Mouse (Mus musculus) gastrocnemius, postnatal 25 days (tissue): ENCODE measurements at regions not wholly inside any gene's neighbourhood (a gene's known extent, or its start where the extent isn't known, plus 50 kb on each side); places are given as distances from the start of the nearest gene placed in this dataset.
"Not testable (repeated sequence)": the region's sequence is repeated elsewhere in the genome, so short reads cannot be mapped to it uniquely, and the experiment has no call there.

Source experiments
- DNase-seq: peaks from one replicate; pipeline ENCODE4 v3.0.0; 2022

- no peak for DNase-seq
Measured at GRCm38 (mm10) chr12:8447612-8448011, 52.2 kb downstream of the Rhob start.

DNA sequence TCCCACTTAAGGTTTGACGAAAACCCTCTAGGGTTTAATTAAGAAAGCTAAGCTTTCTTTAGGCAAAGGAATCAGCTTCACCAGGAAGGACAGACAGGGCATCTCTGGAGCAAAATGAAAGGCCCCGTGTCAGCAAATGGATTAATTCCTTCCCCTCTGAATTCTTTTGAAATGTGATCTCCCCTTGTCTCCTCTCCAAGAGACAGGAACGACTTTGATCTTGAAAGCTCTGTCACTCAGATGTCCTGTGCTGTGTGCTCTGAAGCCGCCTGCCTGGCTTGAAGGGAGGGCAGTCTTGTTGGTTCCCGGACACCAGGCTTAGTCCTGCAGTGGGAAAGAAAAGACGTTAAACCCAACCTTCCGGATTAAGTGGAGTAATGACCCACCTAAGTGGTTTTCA, 52.8 kb downstream of the Rhob start:
- no peak for DNase-seq

GRCm38 (mm10) chr12:8444975-8445853, 54.6 kb downstream of the Rhob start:
- DNase-seq = peak; percentile 91

DNA sequence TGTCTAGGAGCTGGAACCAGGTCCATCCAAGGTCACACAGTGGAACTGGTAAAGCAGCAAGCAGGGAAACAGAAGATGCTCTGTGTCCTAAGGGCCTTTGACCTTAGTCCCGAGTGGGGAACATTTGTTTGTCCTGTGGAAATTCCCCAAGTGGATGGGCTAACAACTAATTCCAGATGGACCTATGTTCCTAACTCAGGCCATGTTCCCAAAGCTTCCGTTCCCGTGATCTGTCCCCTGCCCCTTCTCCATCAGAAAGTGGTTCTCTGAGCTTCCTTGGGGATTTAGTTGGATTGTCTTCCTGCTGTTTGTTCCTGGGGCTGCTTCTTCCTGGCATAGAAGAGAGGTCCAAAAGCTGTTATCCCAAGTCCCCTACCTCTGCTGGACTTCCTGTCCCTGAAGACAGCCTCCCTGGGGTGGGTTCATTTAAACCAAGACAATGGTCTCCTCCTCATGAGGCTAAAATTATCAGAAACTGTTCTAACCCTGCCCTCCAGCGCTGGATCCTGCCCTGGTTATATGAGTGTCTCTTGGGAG, 55.8 kb downstream of the Rhob start:
- DNase-seq = peak; percentile 67

DNA sequence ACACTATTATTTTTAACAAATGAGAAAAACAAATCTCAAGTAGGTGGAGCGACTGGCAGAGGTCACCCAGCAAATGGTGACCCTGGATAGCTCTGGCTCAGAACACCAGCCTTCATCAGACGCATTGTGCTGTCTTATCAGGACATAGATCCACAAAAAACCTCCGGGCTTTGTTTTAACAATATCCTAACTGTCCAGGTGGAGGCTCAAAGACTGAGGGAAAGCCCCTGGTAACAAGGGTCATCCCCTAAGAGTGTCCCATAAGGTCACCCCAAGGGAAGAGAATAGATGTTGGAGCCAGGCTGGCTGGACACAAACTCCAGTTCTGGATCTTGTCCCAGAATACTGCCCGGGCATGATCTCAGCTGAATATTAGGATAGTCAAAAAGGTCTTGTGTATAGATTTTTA, 56.6 kb downstream of the Rhob start:
- DNase-seq = peak; percentile 36

GRCm38 (mm10) chr12:8441275-8441674, 58.5 kb downstream of the Rhob start:
- no peak for DNase-seq

DNA sequence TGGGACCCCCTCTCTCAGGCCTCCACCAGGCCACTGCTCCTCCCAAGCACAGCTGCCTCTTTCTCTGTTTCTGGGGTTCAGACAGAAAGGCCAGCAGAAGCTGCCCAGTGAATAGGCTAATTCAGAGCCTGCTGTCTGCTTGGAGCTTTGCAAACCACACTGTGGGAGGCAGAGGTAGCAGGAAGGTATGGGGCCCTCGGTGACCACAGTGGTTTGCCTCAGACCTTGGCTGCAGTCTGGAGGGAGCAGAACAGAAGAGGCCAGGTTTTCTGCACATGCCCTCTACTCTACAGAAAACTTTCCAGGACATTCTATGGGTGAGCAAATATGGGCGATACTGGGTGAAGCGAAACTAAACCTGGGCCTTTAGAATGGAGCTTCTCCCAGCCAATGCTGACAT, 59.4 kb downstream of the Rhob start:
- DNase-seq = no peak

DNA sequence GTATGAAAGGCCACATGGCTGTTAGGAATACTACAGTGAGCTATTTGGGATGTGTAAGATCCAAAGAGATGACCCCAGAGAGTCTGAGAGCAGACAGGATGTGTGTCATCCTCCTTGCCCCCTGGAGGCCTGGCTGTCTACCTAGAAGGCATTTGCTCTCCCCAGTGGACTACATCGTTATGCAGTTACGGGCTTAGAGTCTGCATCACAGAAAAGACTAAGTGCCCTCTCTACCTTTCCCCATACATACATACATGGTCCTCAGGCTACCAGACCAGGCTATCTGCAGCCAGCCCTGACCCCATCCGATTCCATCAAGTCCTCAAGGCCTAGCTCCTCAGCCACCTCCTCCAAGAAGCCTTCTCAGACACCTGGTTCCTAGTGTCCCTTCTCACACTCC, 59.9 kb downstream of the Rhob start:
- DNase-seq = no peak

- no peak for DNase-seq
Measured at GRCm38 (mm10) chr12:8439486-8439885, 60.3 kb downstream of the Rhob start.

- DNase-seq = no peak
Measured at GRCm38 (mm10) chr12:8438638-8439037, 61.2 kb downstream of the Rhob start.

GRCm38 (mm10) chr12:8436976-8437580, 62.7 kb downstream of the Rhob start:
- no peak for DNase-seq

- peak; percentile 48 for DNase-seq
Measured at GRCm38 (mm10) chr12:8436553-8436952, 63.3 kb downstream of the Rhob start.

- DNase-seq = not testable (repeated sequence)
Measured at GRCm38 (mm10) chr12:8435651-8436348, 64.0 kb downstream of the Rhob start.

GRCm38 (mm10) chr12:8428228-8428990, 71.4 kb downstream of the Rhob start:
- peak; percentile 62 for DNase-seq

DNA sequence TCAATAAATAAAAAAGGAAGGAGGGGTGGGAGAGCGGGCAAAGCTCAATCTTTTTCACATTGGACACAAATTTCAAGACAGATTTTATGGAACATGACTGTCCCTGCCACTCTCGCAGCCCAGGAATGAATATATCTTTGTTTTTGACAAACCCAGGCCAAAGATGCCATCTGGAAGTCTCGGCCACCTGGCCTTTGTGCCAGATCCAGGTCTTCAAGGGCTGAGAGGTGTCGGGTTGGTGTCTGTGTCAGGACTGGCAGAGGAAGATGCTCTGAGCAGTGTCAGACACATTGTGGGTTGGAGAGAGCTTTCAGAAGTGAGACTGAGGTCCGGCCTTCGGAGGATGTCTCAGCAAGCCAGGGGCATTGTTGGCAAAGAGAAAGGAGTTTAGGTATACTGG, 75.3 kb downstream of the Rhob start:
- no peak for DNase-seq

- DNase-seq = no peak
Measured at GRCm38 (mm10) chr12:8422676-8423075, 77.1 kb downstream of the Rhob start.

DNA sequence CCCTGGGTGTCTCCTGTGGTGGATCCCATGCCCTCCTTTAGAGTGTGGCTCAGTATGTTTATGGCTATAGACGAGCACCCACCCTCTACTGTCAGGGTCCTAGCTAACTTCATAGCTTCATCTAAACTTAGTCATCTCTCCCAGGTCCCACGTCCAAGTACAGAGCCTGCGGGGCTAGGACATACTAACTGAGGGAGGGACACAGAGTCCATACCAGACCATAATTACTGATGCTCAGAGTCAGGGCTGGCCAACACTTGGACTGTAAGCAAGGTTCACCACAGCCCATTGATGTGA, 78.6 kb downstream of the Rhob start:
- DNase-seq = no peak

DNA sequence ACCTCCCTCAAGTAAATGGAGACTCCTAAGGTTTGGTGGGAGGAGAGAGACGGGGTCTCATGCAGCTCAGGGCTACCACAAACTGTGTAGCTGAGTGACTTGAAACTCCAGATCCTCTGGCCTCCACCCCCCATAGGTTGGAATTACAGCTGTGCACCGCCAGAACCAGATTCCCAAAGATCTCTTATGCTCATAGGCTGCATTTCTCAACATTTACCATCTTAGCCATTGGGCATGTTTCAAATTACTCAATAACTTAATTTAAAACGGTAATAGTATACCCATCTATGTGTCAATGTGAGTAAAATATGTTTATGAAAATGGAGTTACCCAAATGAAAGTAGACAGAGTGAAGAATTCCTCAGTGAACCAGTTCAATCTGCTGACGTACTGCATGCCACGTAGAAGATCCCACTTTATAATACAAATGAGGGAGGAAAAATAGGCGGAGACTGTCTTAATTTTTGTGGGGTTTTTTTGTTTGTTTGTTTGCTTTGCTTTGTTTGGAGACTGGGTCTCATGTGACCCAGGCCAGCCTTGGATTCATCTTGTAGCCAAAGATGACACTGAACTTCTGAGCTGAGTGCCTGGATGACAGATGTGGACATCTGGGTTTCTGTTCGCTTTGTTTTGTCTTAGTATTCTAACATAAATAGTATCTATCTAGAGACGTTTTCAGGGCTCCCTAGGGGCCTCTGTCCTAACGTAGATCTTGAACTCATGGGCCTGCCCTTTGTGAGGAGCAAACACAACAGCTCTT, 79.1 kb downstream of the Rhob start:
- DNase-seq = no peak

DNA sequence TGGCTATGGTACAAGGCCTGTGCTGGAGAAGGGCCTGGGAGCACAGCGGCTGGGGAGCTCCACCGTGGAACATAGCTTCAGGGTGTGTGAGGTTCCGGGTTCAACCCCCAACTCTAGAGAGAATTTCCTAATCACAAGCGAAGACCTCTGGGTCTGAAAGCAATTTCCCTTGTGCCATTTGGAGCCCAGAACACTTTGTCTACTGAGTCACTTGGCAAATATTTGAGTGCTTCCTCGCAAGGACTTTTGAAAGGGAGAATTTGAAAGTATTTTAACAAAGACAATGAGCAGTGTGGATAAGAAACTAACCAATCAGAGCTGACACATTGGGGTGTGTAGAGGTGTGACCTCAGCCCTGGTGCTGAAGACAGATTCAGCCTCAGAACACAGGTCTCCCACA, 80.9 kb downstream of the Rhob start:
- no peak for DNase-seq

- no peak for DNase-seq
Measured at GRCm38 (mm10) chr12:8417127-8417790, 82.5 kb downstream of the Rhob start.

GRCm38 (mm10) chr12:8412125-8412524, 87.7 kb downstream of the Rhob start:
- no peak for DNase-seq
